ENCODE assay signal across 21 mouse cellular contexts in the genomic region with DNA sequence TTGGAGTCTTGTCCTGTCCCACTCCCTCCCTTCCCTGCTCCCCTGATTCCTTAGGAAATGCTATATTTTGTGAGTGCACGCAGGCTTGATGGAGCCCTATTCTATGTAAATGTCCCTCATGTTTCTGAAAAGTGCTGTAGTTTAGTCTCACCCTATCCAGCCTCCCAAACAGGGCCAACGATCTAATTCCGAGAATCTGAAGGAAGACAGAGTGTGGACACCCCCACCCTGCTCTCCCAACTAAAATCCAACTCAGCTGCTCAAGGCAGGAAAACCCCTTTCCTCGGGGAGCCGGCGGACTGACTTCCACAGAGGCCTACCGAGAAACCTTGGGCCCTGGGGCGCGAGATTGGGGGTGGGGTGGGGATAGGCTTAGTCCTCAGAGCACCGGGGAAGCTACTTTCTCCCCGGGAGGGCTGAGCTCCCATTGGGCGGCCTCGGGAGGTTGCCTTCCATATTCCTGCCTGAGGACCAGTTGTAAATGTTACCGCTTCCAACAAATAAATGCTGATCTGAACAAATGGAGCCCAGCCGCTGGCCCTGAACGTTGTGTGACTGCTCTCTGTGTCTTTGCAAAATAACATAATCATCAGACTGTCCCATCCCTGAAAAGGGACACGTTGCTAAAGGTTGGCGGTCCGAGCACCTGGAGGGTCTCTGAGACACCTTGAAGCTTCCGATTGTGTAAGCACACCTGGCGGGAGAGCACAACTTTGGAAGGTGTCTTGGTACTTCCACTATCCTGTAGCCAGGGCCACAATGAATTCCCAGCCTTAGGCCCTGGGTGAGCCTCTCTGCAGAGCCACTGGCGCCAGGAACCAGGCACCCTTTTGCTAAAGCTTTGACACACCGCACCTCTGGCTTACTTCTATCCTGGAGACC. TPM values are rescaled to one million over a fixed set of nuclear protein-coding genes. Genes with fewer than 3 reads are reported as not detected.
A peak's percentile ranks its signal among the peaks of the same experiment; 100 is the strongest.
DNase-seq lines count a peak whose midpoint lies in the region; ATAC-seq lines count a peak whose summit lies in the region.
"Had no signal": no experiment of that assay in that cellular context is flagged by ENCODE, and none has a peak within 500 bp of the region (broad histone marks: within the 10 kb centered on the region; RNA-seq: fewer than 3 reads in every experiment).

No protein-coding gene starts in this region.

- H3K36me3 ChIP-seq in hindbrain, embryonic 10.5 days, result no peaks in the 10 kb centered on the region
- H3K36me3 ChIP-seq in hindbrain, embryonic 12.5 days, result no peaks in the 10 kb centered on the region
- H3K36me3 ChIP-seq in intestine, embryonic 15.5 days, result no peaks in the 10 kb centered on the region
- no peaks in the 10 kb centered on the region for H3K36me3 ChIP-seq in neural tube, embryonic 11.5 days (ENCODE audit: control insufficient read depth, insufficient read depth, low read length)
- H3K36me3 ChIP-seq: embryonic facial prominence, embryonic 15.5 days; forebrain, embryonic 15.5 days; heart, embryonic 12.5 days; hindbrain, embryonic 13.5 days; midbrain, embryonic 13.5 days had no signal

- H3K4me3 ChIP-seq in hindbrain, embryonic 10.5 days, result no peak overlapping the region
- H3K4me3 ChIP-seq in hindbrain, embryonic 12.5 days, result no peak overlapping the region
- peak overlapping the region; percentile 1; the same call in 1 of the 2 replicates for H3K4me3 ChIP-seq in intestine, embryonic 15.5 days (replicated peaks)
- H3K4me3 ChIP-seq in neural tube, embryonic 11.5 days (ENCODE audit: low read depth, low read length), result peak overlapping the region; percentile 63
- H3K4me3 ChIP-seq: forebrain, embryonic 15.5 days; heart, embryonic 12.5 days; hindbrain, embryonic 13.5 days; layer of hippocampus, adult 2 months; midbrain, embryonic 13.5 days had no signal

- H3K4me1 ChIP-seq in hindbrain, embryonic 10.5 days (replicated peaks), result peaks cover 22% of the 10 kb centered on the region
- peaks cover 14% of the 10 kb centered on the region for H3K4me1 ChIP-seq in hindbrain, embryonic 12.5 days
- peaks cover 19% of the 10 kb centered on the region for H3K4me1 ChIP-seq in intestine, embryonic 15.5 days (replicated peaks)
- H3K4me1 ChIP-seq in neural tube, embryonic 11.5 days (ENCODE audit: control insufficient read depth, insufficient read depth, low read length), result peaks cover 9% of the 10 kb centered on the region; the same call in 1 of the 2 replicates

- no peak overlapping the region for H3K4me2 ChIP-seq in hindbrain, embryonic 12.5 days (replicated peaks)
- peak overlapping the region; percentile 29 for H3K4me2 ChIP-seq in intestine, embryonic 15.5 days (replicated peaks)
- peak overlapping the region; percentile 76 for H3K4me2 ChIP-seq in neural tube, embryonic 11.5 days (ENCODE audit: low read depth)
- H3K4me2 ChIP-seq: forebrain, embryonic 15.5 days; heart, embryonic 12.5 days; hindbrain, embryonic 13.5 days; midbrain, embryonic 13.5 days had no signal

- H3K9me3 ChIP-seq in hindbrain, embryonic 10.5 days, result no peaks in the 10 kb centered on the region
- H3K9me3 ChIP-seq in hindbrain, embryonic 12.5 days (replicated peaks), result no peaks in the 10 kb centered on the region
- H3K9me3 ChIP-seq in intestine, embryonic 15.5 days, result no peaks in the 10 kb centered on the region
- no peaks in the 10 kb centered on the region for H3K9me3 ChIP-seq in neural tube, embryonic 11.5 days (ENCODE audit: control insufficient read depth, low read length)
- H3K9me3 ChIP-seq: embryonic facial prominence, embryonic 15.5 days; forebrain, embryonic 15.5 days; heart, embryonic 12.5 days; hindbrain, embryonic 13.5 days; midbrain, embryonic 13.5 days had no signal

- no peak overlapping the region for H3K27ac ChIP-seq in hindbrain, embryonic 10.5 days
- H3K27ac ChIP-seq in hindbrain, embryonic 12.5 days, result no peak overlapping the region
- 0 out of 2 replicates have a peak overlapping the region, but pooled peaks have one; percentile 38 for H3K27ac ChIP-seq in intestine, embryonic 15.5 days
- H3K27ac ChIP-seq in neural tube, embryonic 11.5 days (ENCODE audit: low read depth, low read length), result peak overlapping the region; percentile 74
- H3K27ac ChIP-seq: embryonic facial prominence, embryonic 15.5 days; forebrain, embryonic 15.5 days; hindbrain, embryonic 13.5 days; layer of hippocampus, adult 2 months; midbrain, embryonic 13.5 days had no signal

- WGBS in hindbrain, embryonic 10.5 days, result 2% methylated on average over 23 of the region's 23 CpGs
- WGBS in hindbrain, embryonic 12.5 days, result 1% methylated on average over 23 of the region's 23 CpGs
- 13% methylated on average over 23 of the region's 23 CpGs for WGBS in intestine, embryonic 15.5 days
- 3% methylated on average over 23 of the region's 23 CpGs for WGBS in neural tube, embryonic 11.5 days

- no peak for ATAC-seq in hindbrain, embryonic 12.5 days (ENCODE audit: low FRiP score)
- no peak for ATAC-seq in intestine, embryonic 15.5 days
- no peak for ATAC-seq in neural tube, embryonic 11.5 days (ENCODE audit: insufficient read depth, low FRiP score, low TSS enrichment)
- ATAC-seq: forebrain, embryonic 15.5 days; midbrain, embryonic 13.5 days had no signal

- no peak overlapping the region for H3K9ac ChIP-seq in hindbrain, embryonic 12.5 days
- no peak overlapping the region for H3K9ac ChIP-seq in intestine, embryonic 15.5 days
- peak overlapping the region; percentile 89 for H3K9ac ChIP-seq in neural tube, embryonic 11.5 days (ENCODE audit: low read length)
- H3K9ac ChIP-seq: embryonic facial prominence, embryonic 15.5 days; forebrain, embryonic 15.5 days; heart, embryonic 12.5 days; hindbrain, embryonic 13.5 days; midbrain, embryonic 13.5 days had no signal

- peaks cover 100% of the 10 kb centered on the region for H3K27me3 ChIP-seq in hindbrain, embryonic 10.5 days (ENCODE audit: insufficient read depth, poor library complexity, severe bottlenecking)
- H3K27me3 ChIP-seq in hindbrain, embryonic 12.5 days, result peaks cover 96% of the 10 kb centered on the region
- peaks cover 89% of the 10 kb centered on the region for H3K27me3 ChIP-seq in intestine, embryonic 15.5 days (replicated peaks)
- peaks cover 70% of the 10 kb centered on the region for H3K27me3 ChIP-seq in neural tube, embryonic 11.5 days (ENCODE audit: control insufficient read depth, insufficient read depth, low read length)

- DNase-seq in hindbrain, embryonic 10.5 days (ENCODE audit: low spot score), result peak; percentile 41
- DNase-seq in kidney, postnatal 14 days, result peak; percentile 43
- DNase-seq in neural tube, embryonic 11.5 days (ENCODE audit: low spot score), result peak; percentile 46
- DNase-seq in adrenal gland, adult 2 months, result no peak
- DNase-seq in spleen, postnatal 14 days (ENCODE audit: low spot score in 2 of 2), result no peak
- DNase-seq in ovary, postnatal 10 days (ENCODE audit: low spot score), result no peak
- DNase-seq: gastrocnemius, postnatal 10 days; lung, adult 18-20 months; lung, postnatal 4 days; thymus, adult 2 months had no signal

RNA-seq across cellular contexts. Expression of gene Hoxd9, which starts 2.4 kb away (rescaled TPM):
- polyA plus RNA-seq in hindbrain, embryonic 10.5 days (2016; fragmentation: Nextera tagmentation; extraction: Ambion mirVana), result not detected in 2 replicates
- polyA plus RNA-seq in hindbrain, embryonic 12.5 days (2016; fragmentation: Nextera tagmentation; extraction: Ambion mirVana), result 0.10 TPM in 1 of 2 replicates, not detected in the other
- 4.4 and 5.9 TPM in 2 replicates for polyA plus RNA-seq in intestine, embryonic 15.5 days (2015; fragmentation: Nextera tagmentation; extraction: Ambion mirVana)
- 14.3 and 17.3 TPM in 2 replicates for polyA plus RNA-seq in neural tube, embryonic 11.5 days (2014; fragmentation: Nextera tagmentation; extraction: Ambion mirVana)
- 1 to 10 TPM; 3.3 to 7.8 TPM for total RNA-seq in adrenal gland, adult 2 months (2021)
- polyA plus RNA-seq in adrenal gland, adult 2 months (2012; rRNA removed), result 6.5 and 9.0 TPM in 2 replicates
- total RNA-seq: layer of hippocampus, adult 2 months; left cerebral cortex, postnatal 10 days; MEL; neutrophil, adult 5-6 weeks had no signal
- polyA plus RNA-seq: forebrain, embryonic 15.5 days; hindbrain, embryonic 13.5 days; midbrain, embryonic 13.5 days had no signal

RNA-seq across cellular contexts. Expression of gene Hoxd8, which starts 4.5 kb away (rescaled TPM):
- polyA plus RNA-seq in hindbrain, embryonic 10.5 days (2016; fragmentation: Nextera tagmentation; extraction: Ambion mirVana), result not detected in 2 replicates
- 0.14 and 0.46 TPM in 2 replicates for polyA plus RNA-seq in hindbrain, embryonic 12.5 days (2016; fragmentation: Nextera tagmentation; extraction: Ambion mirVana)
- polyA plus RNA-seq in intestine, embryonic 15.5 days (2015; fragmentation: Nextera tagmentation; extraction: Ambion mirVana), result 4.2 and 5.1 TPM in 2 replicates
- polyA plus RNA-seq in neural tube, embryonic 11.5 days (2014; fragmentation: Nextera tagmentation; extraction: Ambion mirVana), result 21.3 and 23.1 TPM in 2 replicates
- 10 to 100 TPM; 27.9 to 34.7 TPM for total RNA-seq in adrenal gland, adult 2 months (2021)
- 19.7 and 52.7 TPM in 2 replicates for polyA plus RNA-seq in adrenal gland, adult 2 months (2012; rRNA removed)
- total RNA-seq: layer of hippocampus, adult 2 months; left cerebral cortex, postnatal 10 days; neutrophil, adult 5-6 weeks had no signal
- polyA plus RNA-seq: midbrain, embryonic 13.5 days had no signal

RNA-seq across cellular contexts. Expression of gene Hoxd10, which starts 8.2 kb away (rescaled TPM):
- not detected in 2 replicates for polyA plus RNA-seq in hindbrain, embryonic 10.5 days (2016; fragmentation: Nextera tagmentation; extraction: Ambion mirVana)
- polyA plus RNA-seq in hindbrain, embryonic 12.5 days (2016; fragmentation: Nextera tagmentation; extraction: Ambion mirVana), result not detected in 2 replicates
- 4.8 and 7.9 TPM in 2 replicates for polyA plus RNA-seq in intestine, embryonic 15.5 days (2015; fragmentation: Nextera tagmentation; extraction: Ambion mirVana)
- 28.1 and 29.3 TPM in 2 replicates for polyA plus RNA-seq in neural tube, embryonic 11.5 days (2014; fragmentation: Nextera tagmentation; extraction: Ambion mirVana)
- not detected for total RNA-seq in adrenal gland, adult 2 months (2021)
- polyA plus RNA-seq in adrenal gland, adult 2 months (2012; rRNA removed), result not detected in 2 replicates
- total RNA-seq: layer of hippocampus, adult 2 months; left cerebral cortex, postnatal 10 days; MEL; neutrophil, adult 5-6 weeks had no signal
- polyA plus RNA-seq: forebrain, embryonic 15.5 days; heart, embryonic 12.5 days; hindbrain, embryonic 13.5 days; midbrain, embryonic 13.5 days; thymus, adult 2 months had no signal

RNA-seq across cellular contexts. Expression of gene Hoxd3, which starts 11.8 kb away (rescaled TPM):
- 15.5 and 55.9 TPM in 2 replicates for polyA plus RNA-seq in hindbrain, embryonic 10.5 days (2016; fragmentation: Nextera tagmentation; extraction: Ambion mirVana)
- polyA plus RNA-seq in hindbrain, embryonic 12.5 days (2016; fragmentation: Nextera tagmentation; extraction: Ambion mirVana), result 69.6 and 83.5 TPM in 2 replicates
- polyA plus RNA-seq in intestine, embryonic 15.5 days (2015; fragmentation: Nextera tagmentation; extraction: Ambion mirVana), result 18.8 and 19.2 TPM in 2 replicates
- 52.7 and 55.0 TPM in 2 replicates for polyA plus RNA-seq in neural tube, embryonic 11.5 days (2014; fragmentation: Nextera tagmentation; extraction: Ambion mirVana)
- 1 to 10 TPM in 1 of 2 experiments, under 1 TPM in 1; 0.62 to 1.0 TPM for total RNA-seq in adrenal gland, adult 2 months (2021)
- 10.6 and 11.1 TPM in 2 replicates for polyA plus RNA-seq in adrenal gland, adult 2 months (2012; rRNA removed)
- total RNA-seq: layer of hippocampus, adult 2 months; left cerebral cortex, postnatal 10 days; MEL; neutrophil, adult 5-6 weeks had no signal
- polyA plus RNA-seq: forebrain, embryonic 15.5 days had no signal

RNA-seq across cellular contexts. Expression of gene Hoxd4, which starts 11.8 kb away (rescaled TPM):
- polyA plus RNA-seq in hindbrain, embryonic 10.5 days (2016; fragmentation: Nextera tagmentation; extraction: Ambion mirVana), result 0.14 and 2.6 TPM in 2 replicates
- 3.6 and 4.6 TPM in 2 replicates for polyA plus RNA-seq in hindbrain, embryonic 12.5 days (2016; fragmentation: Nextera tagmentation; extraction: Ambion mirVana)
- 1.2 and 1.6 TPM in 2 replicates for polyA plus RNA-seq in intestine, embryonic 15.5 days (2015; fragmentation: Nextera tagmentation; extraction: Ambion mirVana)
- polyA plus RNA-seq in neural tube, embryonic 11.5 days (2014; fragmentation: Nextera tagmentation; extraction: Ambion mirVana), result 9.2 and 11.2 TPM in 2 replicates
- total RNA-seq in adrenal gland, adult 2 months (2021), result 10 to 100 TPM; 16.7 to 19.3 TPM
- polyA plus RNA-seq in adrenal gland, adult 2 months (2012; rRNA removed), result 72.3 and 92.5 TPM in 2 replicates
- total RNA-seq: layer of hippocampus, adult 2 months; left cerebral cortex, postnatal 10 days; MEL; neutrophil, adult 5-6 weeks had no signal
- polyA plus RNA-seq: forebrain, embryonic 15.5 days; midbrain, embryonic 13.5 days had no signal

Comparison
In these comparisons a context has a peak if more than half of its experiments do, and no peak if none do; other contexts are left out.
1. DNase-seq: peak in hindbrain, embryonic 10.5 days (single experiment), kidney, postnatal 14 days (single experiment) and neural tube, embryonic 11.5 days (single experiment); none in adrenal gland, adult 2 months (single experiment), spleen, postnatal 14 days (0 of 2) and ovary, postnatal 10 days (single experiment).
2. H3K27ac ChIP-seq: peak in intestine, embryonic 15.5 days (single experiment) and neural tube, embryonic 11.5 days (single experiment); none in hindbrain, embryonic 10.5 days (single experiment) and hindbrain, embryonic 12.5 days (single experiment).
3. H3K4me3 ChIP-seq: peak in intestine, embryonic 15.5 days (single experiment) and neural tube, embryonic 11.5 days (single experiment); none in hindbrain, embryonic 10.5 days (single experiment) and hindbrain, embryonic 12.5 days (single experiment).